Mouse (Mus musculus): ENCODE measurements at regions not wholly inside any gene's neighbourhood (a gene's known extent, or its start where the extent isn't known, plus 50 kb on each side); places are given as distances from the start of the nearest gene placed in this dataset.

DNA sequence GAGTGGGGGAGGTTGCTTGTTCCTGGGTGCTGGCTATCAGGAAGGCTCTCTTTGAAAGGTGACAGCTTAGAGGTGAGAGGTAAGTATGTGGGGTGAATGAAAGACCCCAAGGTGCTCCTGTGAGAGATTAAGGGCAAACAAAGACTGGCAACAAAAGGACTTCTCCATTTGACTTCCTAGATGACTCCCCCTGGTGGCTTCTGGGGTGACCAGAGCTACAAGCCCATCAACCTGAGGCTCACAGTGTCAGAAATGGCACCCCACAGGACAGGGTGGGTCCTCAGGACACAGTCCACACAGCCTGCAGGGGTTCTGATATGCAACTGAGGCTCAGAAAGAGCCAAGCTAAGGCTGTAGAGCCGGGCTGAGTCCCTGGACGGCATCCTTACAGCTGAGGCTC lies 81.2 kb upstream of the Runx3 start:
- no peaks in the 10 kb centered on the region for H3K36me3 ChIP-seq
- H3K4me3 ChIP-seq = no peak overlapping the region
- H3K27ac ChIP-seq (replicated peaks) = no peak overlapping the region
- ATAC-seq (ENCODE audit: low FRiP score, low read depth) = no peak
- no peak overlapping the region for H3K4me2 ChIP-seq (replicated peaks)
- no peak overlapping the region for H3K9ac ChIP-seq (replicated peaks)
- no peaks in the 10 kb centered on the region for H3K4me1 ChIP-seq
- no peaks in the 10 kb centered on the region for H3K9me3 ChIP-seq
- WGBS = 86% methylated on average over 2 of the region's 2 CpGs
- no peaks in the 10 kb centered on the region for H3K27me3 ChIP-seq

DNA sequence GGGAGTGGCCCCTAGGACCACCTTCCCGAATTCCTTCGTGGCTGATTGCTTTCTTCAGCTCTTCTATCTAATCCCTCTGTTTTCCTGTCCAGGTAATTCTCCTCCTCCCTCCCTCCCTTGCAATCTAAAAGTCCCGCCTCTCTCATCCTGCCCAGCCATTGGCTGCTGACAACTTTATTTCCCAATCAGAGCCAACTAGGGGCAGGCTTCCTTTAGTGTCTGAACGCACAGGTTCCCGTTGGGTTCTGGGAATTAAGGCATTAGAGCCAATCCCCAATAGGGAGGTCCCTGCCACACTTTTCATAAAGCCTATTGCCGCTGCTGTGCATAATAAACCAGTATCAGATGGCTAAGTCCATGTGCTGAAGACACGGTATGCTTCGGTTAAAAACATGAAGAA lies 78.5 kb upstream of the Runx3 start:
- H3K27ac ChIP-seq (replicated peaks) = no peak overlapping the region
- H3K9ac ChIP-seq (replicated peaks) = no peak overlapping the region
- no peaks in the 10 kb centered on the region for H3K9me3 ChIP-seq
- ATAC-seq (ENCODE audit: low FRiP score, low read depth) = no peak
- 41% methylated on average over 8 of the region's 8 CpGs for WGBS
- no peaks in the 10 kb centered on the region for H3K36me3 ChIP-seq
- 0 out of 2 replicates have a peak, but pooled peaks cover 3% of the 10 kb centered on the region for H3K27me3 ChIP-seq
- H3K4me3 ChIP-seq = no peak overlapping the region
- H3K4me2 ChIP-seq (replicated peaks) = no peak overlapping the region
- no peaks in the 10 kb centered on the region for H3K4me1 ChIP-seq

DNA sequence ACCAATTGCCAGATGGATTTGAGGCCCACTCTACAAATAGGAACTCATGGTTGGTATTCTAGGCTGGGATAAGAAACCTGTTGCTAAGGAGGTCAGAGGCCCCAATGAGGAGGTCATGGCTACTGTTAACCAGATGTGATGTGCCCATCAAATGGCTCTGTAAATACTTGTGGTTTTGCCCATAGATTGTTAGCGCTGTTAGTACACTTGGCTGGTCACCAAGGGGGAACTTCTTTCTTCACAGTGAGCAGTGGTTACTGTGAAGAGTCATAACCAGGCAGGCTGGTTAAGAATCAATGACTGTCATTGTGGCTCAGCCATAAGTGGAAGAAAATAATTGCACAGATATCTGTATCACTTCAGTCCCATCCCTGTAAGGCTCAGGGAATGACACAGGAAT lies 78.0 kb upstream of the Runx3 start:
- H3K9ac ChIP-seq (replicated peaks) = no peak overlapping the region
- no peak overlapping the region for H3K4me3 ChIP-seq
- H3K9me3 ChIP-seq = no peaks in the 10 kb centered on the region
- H3K4me2 ChIP-seq (replicated peaks) = no peak overlapping the region
- no peak overlapping the region for H3K27ac ChIP-seq (replicated peaks)
- H3K27me3 ChIP-seq = 0 out of 2 replicates have a peak, but pooled peaks cover 3% of the 10 kb centered on the region
- ATAC-seq (ENCODE audit: low FRiP score, low read depth) = no peak
- no peaks in the 10 kb centered on the region for H3K36me3 ChIP-seq
- no peaks in the 10 kb centered on the region for H3K4me1 ChIP-seq
- WGBS = 97% methylated on average over 1 of the region's 1 CpGs

DNA sequence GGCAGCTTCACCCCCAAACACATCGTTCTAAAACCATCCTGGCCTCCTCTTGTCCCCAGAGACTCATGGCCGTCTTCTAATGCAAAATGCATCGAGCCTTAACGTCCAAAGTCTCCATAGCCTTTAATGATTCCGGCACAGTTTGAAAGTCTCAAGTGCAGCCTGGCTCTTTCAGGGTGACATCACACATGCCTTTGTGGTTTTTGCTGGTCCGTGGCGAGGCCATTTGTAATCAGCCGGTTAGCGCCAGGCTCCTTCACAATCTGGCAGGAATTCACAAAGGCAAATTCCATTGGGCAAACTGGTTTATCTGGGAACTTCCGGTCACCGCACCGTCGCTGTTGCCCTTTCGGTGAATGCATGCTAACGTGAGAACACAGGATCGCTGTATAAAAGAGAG lies 75.4 kb upstream of the Runx3 start:
- ATAC-seq (ENCODE audit: low FRiP score, low read depth) = no peak
- H3K4me3 ChIP-seq = no peak overlapping the region
- 0 out of 2 replicates have a peak, but pooled peaks cover 9% of the 10 kb centered on the region for H3K27me3 ChIP-seq
- no peaks in the 10 kb centered on the region for H3K9me3 ChIP-seq
- no peak overlapping the region for H3K4me2 ChIP-seq (replicated peaks)
- H3K27ac ChIP-seq (replicated peaks) = no peak overlapping the region
- no peaks in the 10 kb centered on the region for H3K36me3 ChIP-seq
- WGBS = 77% methylated on average over 16 of the region's 16 CpGs
- no peaks in the 10 kb centered on the region for H3K4me1 ChIP-seq
- H3K9ac ChIP-seq (replicated peaks) = no peak overlapping the region

DNA sequence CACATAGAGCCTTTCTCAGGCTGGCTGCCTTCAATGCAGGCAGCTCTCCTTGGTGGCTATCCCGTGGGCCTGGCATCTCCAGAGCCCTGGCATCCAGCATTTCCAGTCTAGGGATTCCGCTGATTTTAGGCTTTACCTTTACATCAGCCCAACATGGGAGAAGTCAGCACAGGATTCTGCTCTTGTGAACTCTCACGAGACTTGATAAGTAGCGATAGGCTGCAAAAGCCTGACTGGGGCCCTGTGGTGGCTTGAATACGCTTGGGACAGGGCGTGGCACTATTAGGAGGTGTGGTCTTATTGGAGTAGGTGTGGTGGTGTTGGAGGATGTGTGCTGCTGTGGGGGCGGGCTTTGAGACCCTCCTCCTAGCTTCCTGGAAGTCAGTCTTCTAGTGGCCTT lies 73.8 kb upstream of the Runx3 start:
- Histone ChIP-seq H3K36me3 (no peaks in the 10 kb centered on the region), H3K9ac (replicated peaks) (no peak overlapping the region), H3K4me3 (no peak overlapping the region), H3K27me3 (0 out of 2 replicates have a peak, but pooled peaks cover 9% of the 10 kb centered on the region), H3K4me1 (no peaks in the 10 kb centered on the region), H3K27ac (replicated peaks) (no peak overlapping the region), H3K9me3 (no peaks in the 10 kb centered on the region), H3K4me2 (replicated peaks) (no peak overlapping the region)
- 86% methylated on average over 7 of the region's 7 CpGs for WGBS
- no peak for ATAC-seq (ENCODE audit: low FRiP score, low read depth)

DNA sequence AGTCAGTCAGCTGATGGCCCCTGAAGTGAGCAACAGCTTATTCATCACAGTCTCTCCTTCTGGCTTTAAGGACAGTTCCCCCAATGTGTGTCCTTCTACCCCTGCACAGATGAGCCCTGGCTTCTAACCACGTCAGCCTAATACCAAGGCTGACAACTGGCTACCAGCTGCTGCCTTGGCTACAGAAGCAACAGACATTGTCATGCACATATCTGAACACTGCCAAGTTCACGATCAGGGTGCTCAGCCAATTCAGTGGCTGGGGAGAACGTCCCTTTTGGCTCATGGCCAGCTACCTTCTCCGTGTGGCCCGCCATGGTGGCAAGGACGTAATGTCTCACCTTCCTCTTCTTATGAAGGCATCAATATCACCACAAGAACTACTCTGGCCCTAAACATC lies 73.2 kb upstream of the Runx3 start:
- ATAC-seq (ENCODE audit: low FRiP score, low read depth) = no peak
- H3K4me1 ChIP-seq = no peaks in the 10 kb centered on the region
- no peak overlapping the region for H3K4me2 ChIP-seq (replicated peaks)
- H3K4me3 ChIP-seq = no peak overlapping the region
- no peak overlapping the region for H3K27ac ChIP-seq (replicated peaks)
- H3K9ac ChIP-seq (replicated peaks) = no peak overlapping the region
- no peaks in the 10 kb centered on the region for H3K9me3 ChIP-seq
- WGBS = 86% methylated on average over 6 of the region's 6 CpGs
- 0 out of 2 replicates have a peak, but pooled peaks cover 9% of the 10 kb centered on the region for H3K27me3 ChIP-seq
- H3K36me3 ChIP-seq = no peaks in the 10 kb centered on the region

DNA sequence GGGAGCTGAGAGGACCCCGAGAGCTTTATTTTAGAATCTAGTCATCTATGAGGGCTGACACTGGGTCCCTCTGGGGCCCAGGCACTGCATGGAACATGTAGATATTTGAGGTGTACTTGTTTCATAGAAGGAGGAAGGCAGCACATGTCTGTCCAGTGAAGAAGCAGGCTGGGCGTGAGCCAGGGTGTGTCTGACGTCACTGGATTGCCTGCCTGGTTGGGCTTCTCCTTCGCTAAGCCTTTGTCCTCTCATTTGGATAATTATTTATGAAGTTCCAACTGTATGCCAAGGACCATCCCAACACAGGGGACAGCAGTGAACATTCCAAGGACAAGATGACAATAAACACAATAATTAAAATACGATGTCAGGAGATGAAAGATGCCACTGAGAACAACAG lies 72.7 kb upstream of the Runx3 start:
- WGBS = 78% methylated on average over 5 of the region's 5 CpGs
- H3K27ac ChIP-seq (replicated peaks) = no peak overlapping the region
- H3K4me2 ChIP-seq (replicated peaks) = no peak overlapping the region
- H3K4me1 ChIP-seq = no peaks in the 10 kb centered on the region
- H3K4me3 ChIP-seq = no peak overlapping the region
- H3K27me3 ChIP-seq = 0 out of 2 replicates have a peak, but pooled peaks cover 9% of the 10 kb centered on the region
- H3K36me3 ChIP-seq = no peaks in the 10 kb centered on the region
- no peak for ATAC-seq (ENCODE audit: low FRiP score, low read depth)
- H3K9me3 ChIP-seq = no peaks in the 10 kb centered on the region
- no peak overlapping the region for H3K9ac ChIP-seq (replicated peaks)

DNA sequence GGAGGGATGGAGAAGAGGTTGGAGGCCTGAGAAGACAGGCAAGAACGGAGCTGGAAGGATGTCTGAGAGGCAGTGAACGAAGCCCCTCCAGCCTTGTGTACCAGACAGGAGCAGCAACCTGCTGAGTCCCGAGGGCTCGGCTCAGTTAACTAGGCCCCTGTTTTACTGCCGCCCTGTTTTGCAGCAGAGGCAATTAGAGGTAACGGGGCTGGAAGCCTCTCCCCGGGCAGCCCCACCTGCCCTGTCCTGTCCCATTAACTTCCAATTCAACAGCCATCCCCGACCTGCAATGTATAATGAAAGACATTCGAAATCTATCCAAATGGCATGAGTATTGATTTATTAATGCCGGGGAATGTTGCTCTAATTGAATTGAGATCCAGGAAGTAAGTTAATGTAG lies 70.5 kb upstream of the Runx3 start:
- Histone ChIP-seq H3K9ac (replicated peaks) (no peak overlapping the region), H3K4me2 (replicated peaks) (no peak overlapping the region), H3K27ac (replicated peaks) (no peak overlapping the region), H3K27me3 (0 out of 2 replicates have a peak, but pooled peaks cover 9% of the 10 kb centered on the region), H3K36me3 (no peaks in the 10 kb centered on the region), H3K4me1 (no peaks in the 10 kb centered on the region), H3K9me3 (0 out of 2 replicates have a peak, but pooled peaks cover 5% of the 10 kb centered on the region), H3K4me3 (no peak overlapping the region)
- WGBS = 73% methylated on average over 10 of the region's 10 CpGs
- ATAC-seq (ENCODE audit: low FRiP score, low read depth) = no peak

DNA sequence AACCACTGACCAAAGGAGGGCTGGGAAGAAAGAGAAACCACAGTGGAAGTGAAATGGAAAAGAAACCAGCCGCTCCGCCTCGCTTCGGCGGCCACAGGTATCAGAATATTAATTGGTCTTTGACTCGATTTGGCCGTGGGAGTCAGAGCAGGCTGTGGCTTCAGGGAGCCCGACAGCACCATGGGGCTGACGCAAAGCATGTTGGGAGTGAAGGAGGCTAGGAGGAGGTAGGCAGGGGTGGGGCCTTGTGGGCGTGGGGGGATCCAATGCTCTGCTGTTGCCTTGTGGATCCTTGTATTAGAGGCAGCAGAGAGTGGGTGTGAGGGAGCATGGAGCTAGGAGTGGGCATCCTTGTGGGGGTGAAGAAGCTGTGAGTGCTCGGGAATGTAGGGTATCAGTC lies 69.0 kb upstream of the Runx3 start:
- H3K4me3 ChIP-seq = no peak overlapping the region
- no peak overlapping the region for H3K9ac ChIP-seq (replicated peaks)
- 0 out of 2 replicates have a peak, but pooled peaks cover 5% of the 10 kb centered on the region for H3K9me3 ChIP-seq
- 0 out of 2 replicates have a peak, but pooled peaks cover 6% of the 10 kb centered on the region for H3K27me3 ChIP-seq
- H3K4me1 ChIP-seq = no peaks in the 10 kb centered on the region
- WGBS = 84% methylated on average over 11 of the region's 11 CpGs
- no peaks in the 10 kb centered on the region for H3K36me3 ChIP-seq
- no peak overlapping the region for H3K4me2 ChIP-seq (replicated peaks)
- H3K27ac ChIP-seq (replicated peaks) = no peak overlapping the region
- ATAC-seq (ENCODE audit: low FRiP score, low read depth) = no peak

DNA sequence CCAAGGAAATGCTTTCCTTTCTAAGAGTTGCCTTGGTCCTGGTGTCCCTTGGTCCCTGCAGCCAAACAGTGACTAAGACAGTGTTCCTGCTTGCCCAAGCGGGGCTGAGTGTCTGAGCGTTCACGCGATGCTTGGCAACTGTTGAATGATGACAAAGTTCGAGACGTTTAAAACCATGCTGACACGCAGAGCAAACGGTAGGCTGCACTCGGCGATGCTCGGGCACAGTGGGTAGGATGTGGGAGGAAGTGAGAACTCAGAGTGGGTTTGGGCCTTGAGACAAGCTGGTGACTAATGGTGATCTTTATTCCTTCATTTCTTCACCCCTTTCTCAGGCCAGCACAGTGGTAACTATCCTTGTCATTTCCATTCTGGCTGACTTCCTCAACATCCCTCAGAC lies 66.9 kb upstream of the Runx3 start:
- no peak overlapping the region for H3K9ac ChIP-seq (replicated peaks)
- 0 out of 2 replicates have a peak, but pooled peaks cover 5% of the 10 kb centered on the region for H3K27me3 ChIP-seq
- no peak overlapping the region for H3K4me3 ChIP-seq
- no peaks in the 10 kb centered on the region for H3K4me1 ChIP-seq
- no peak for ATAC-seq (ENCODE audit: low FRiP score, low read depth)
- H3K4me2 ChIP-seq (replicated peaks) = no peak overlapping the region
- H3K9me3 ChIP-seq = 0 out of 2 replicates have a peak, but pooled peaks cover 5% of the 10 kb centered on the region
- no peaks in the 10 kb centered on the region for H3K36me3 ChIP-seq
- H3K27ac ChIP-seq (replicated peaks) = no peak overlapping the region
- 96% methylated on average over 11 of the region's 11 CpGs for WGBS

DNA sequence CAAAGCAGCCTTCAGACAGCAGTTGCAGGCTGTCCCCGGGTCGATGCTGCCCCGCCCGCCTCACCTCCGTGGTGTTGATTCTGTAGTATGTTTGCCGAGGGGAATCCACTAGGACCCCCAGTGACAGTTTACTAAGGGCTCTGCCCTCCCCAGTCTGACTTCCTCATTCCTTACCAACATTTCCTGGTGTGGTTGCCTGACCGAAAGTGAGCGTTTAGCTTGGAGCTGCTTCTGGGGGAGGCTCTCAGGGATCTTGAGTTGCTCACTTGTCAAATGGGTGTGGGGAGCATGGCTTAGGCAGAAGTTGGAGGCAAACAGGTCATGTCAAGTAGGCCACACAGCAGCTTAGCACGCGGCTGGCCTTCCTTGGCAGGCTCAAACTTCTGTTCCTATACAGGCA lies 66.1 kb upstream of the Runx3 start:
- Histone ChIP-seq H3K9ac (replicated peaks) (no peak overlapping the region), H3K27ac (replicated peaks) (no peak overlapping the region), H3K4me3 (no peak overlapping the region), H3K4me1 (no peaks in the 10 kb centered on the region), H3K36me3 (no peaks in the 10 kb centered on the region), H3K27me3 (no peaks in the 10 kb centered on the region), H3K4me2 (replicated peaks) (no peak overlapping the region), H3K9me3 (0 out of 2 replicates have a peak, but pooled peaks cover 5% of the 10 kb centered on the region)
- no peak for ATAC-seq (ENCODE audit: low FRiP score, low read depth)
- WGBS = 93% methylated on average over 10 of the region's 10 CpGs

DNA sequence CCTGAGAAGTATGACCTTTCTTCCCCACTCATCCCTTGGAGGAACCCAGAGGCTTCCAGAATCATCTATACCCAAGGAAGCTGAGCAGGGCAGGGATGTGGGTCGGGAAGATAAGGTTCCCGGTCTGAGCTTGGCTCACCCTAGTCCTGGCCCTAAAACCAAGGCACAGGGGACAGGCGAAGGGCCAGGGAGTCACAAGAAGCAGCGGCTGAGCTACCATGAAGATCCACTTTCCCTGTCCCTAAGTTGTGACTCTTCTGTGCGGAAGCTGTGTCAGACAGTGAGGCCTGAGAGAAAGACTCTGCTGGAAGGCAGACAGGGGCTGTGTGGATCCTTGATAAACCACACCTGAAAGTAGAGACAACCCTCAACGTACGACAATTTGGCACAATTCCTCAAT lies 64.1 kb upstream of the Runx3 start:
- ATAC-seq (ENCODE audit: low FRiP score, low read depth) = no peak
- no peak overlapping the region for H3K4me2 ChIP-seq (replicated peaks)
- 89% methylated on average over 7 of the region's 7 CpGs for WGBS

DNA sequence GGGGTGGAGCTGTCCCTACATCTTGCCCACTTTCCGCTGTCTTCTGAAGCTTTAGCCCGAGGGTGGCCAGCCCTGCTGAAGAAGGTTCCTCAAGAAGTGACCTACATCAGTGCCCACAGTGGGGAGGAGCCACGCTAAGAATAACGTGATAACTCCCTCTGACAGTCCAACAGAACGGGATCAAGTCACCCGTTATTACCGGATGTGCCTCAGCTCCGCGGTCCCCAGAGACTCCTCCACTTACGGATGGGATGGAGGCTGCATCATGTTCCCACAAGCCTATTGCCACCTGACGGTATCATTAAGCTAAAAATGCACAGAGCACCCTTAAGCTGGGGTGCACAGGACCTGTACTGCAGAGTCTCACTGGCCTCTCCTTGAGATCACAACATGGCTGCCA lies 63.2 kb upstream of the Runx3 start:
- no peak overlapping the region for H3K4me2 ChIP-seq (replicated peaks)
- no peak overlapping the region for H3K27ac ChIP-seq (replicated peaks)
- H3K9ac ChIP-seq (replicated peaks) = no peak overlapping the region
- no peak for ATAC-seq (ENCODE audit: low FRiP score, low read depth)
- no peaks in the 10 kb centered on the region for H3K36me3 ChIP-seq
- H3K27me3 ChIP-seq = no peaks in the 10 kb centered on the region
- 0 out of 2 replicates have a peak, but pooled peaks cover 5% of the 10 kb centered on the region for H3K9me3 ChIP-seq
- 89% methylated on average over 11 of the region's 11 CpGs for WGBS
- no peaks in the 10 kb centered on the region for H3K4me1 ChIP-seq
- no peak overlapping the region for H3K4me3 ChIP-seq

More for the DNA sequence above, 64.1 kb upstream of the Runx3 start:
- Histone ChIP-seq H3K4me3 (no peak overlapping the region), H3K27ac (replicated peaks) (no peak overlapping the region), H3K9me3 (0 out of 2 replicates have a peak, but pooled peaks cover 5% of the 10 kb centered on the region), H3K27me3 (no peaks in the 10 kb centered on the region), H3K9ac (replicated peaks) (no peak overlapping the region), H3K4me1 (no peaks in the 10 kb centered on the region), H3K36me3 (no peaks in the 10 kb centered on the region)
